Mouse (Mus musculus) midbrain, embryonic 15.5 days (tissue): ENCODE results near the gene Zfp128. TPM values are rescaled to one million over a fixed set of nuclear protein-coding genes. Genes with fewer than 3 reads are reported as not detected.
"Not testable (repeated sequence)": the region's sequence is repeated elsewhere in the genome, so short reads cannot be mapped to it uniquely, and the experiment has no call there.

Experiments
- ATAC-seq: fragments of 200-750 bp; cut with Nextera tagmentation; replicated peaks from 2 replicates; pipeline ENCODE4 v1.8.0; 2017; ENCODE audit warnings: moderate TSS enrichment
- H3K27ac ChIP-seq: fragments of 300-500 bp; sonication (generic); 2 replicates; pipeline ENCODE4 v1.5.1; 2015; ENCODE audit warnings: mild to moderate bottlenecking, inconsistent platforms
- H3K27me3 ChIP-seq: fragments of 300-500 bp; sonication (generic); replicated peaks from 2 replicates; pipeline ENCODE4 v1.6.1; 2015; ENCODE audit warnings: inconsistent platforms
- H3K36me3 ChIP-seq: fragments of 300-500 bp; sonication (generic); replicated peaks from 2 replicates; pipeline ENCODE4 v1.6.1; 2015; ENCODE audit warnings: inconsistent platforms
- H3K4me1 ChIP-seq: fragments of 300-500 bp; sonication (generic); 2 replicates; pipeline ENCODE4 v1.6.1; 2015; ENCODE audit warnings: inconsistent platforms
- H3K4me2 ChIP-seq: fragments of 300-500 bp; sonication (generic); 2 replicates; pipeline ENCODE4 v1.6.1; 2015; ENCODE audit warnings: inconsistent platforms, mild to moderate bottlenecking, moderate library complexity
- H3K4me3 ChIP-seq: fragments of 300-500 bp; sonication (generic); 2 replicates; pipeline ENCODE4 v1.5.1; 2015; ENCODE audit warnings: mild to moderate bottlenecking, inconsistent platforms
- H3K9ac ChIP-seq: fragments of 300-500 bp; sonication (generic); 2 replicates; pipeline ENCODE4 v1.6.1; 2015; ENCODE audit warnings: mild to moderate bottlenecking, inconsistent platforms
- H3K9me3 ChIP-seq: fragments of 300-500 bp; sonication (generic); 2 replicates; pipeline ENCODE4 v1.6.1; 2016; ENCODE audit warnings: inconsistent platforms
- WGBS: fragments of 180-500 bp; shearing (Covaris S2); methylation state at CpG from one replicate; pipeline ENCODE4 v1.1.7; 2015; ENCODE audit warnings: mixed read lengths; 5-methylcytosine and 5-hydroxymethylcytosine counted together
- polyA plus RNA-seq: library from polyadenylated mRNA; unstranded; fragments of >200 nt; fragmentation: Nextera tagmentation; extraction: Ambion mirVana; gene quantifications from 2 replicates; pipeline ENCODE4 v1.2.1, GENCODE M21; 2015

The Zfp128 gene
- polyA plus RNA-seq, 1 experiment from 2014 or later: 8.6 TPM

GRCm38 (mm10) chr7:12897655-12898410 is 16.9 kb downstream of the Zfp128 start, which contains the start of gene Zscan22:
TSS of gene Zscan22 (plus strand) at chr7:12897815.
- peaks cover 14% of the 10 kb centered on the region for H3K4me1 ChIP-seq
- H3K4me3 ChIP-seq: peak within 1 kb of the TSS; percentile 53
- H3K27ac ChIP-seq: peak within 1 kb of the TSS; percentile 36; the same call in 1 of the 2 replicates
- peak within 1 kb of the TSS; percentile 43 for H3K4me2 ChIP-seq
- peak; percentile 98 for ATAC-seq
- no peaks in the 10 kb centered on the region for H3K27me3 ChIP-seq
- peak within 1 kb of the TSS; percentile 50 for H3K9ac ChIP-seq
- no peaks in the 10 kb centered on the region for H3K9me3 ChIP-seq
- H3K36me3 ChIP-seq: 0 out of 2 replicates have a peak, but pooled peaks cover 3% of the 10 kb centered on the region
- 7% methylated on average over 36 of the region's 36 CpGs for WGBS

- H3K36me3 ChIP-seq: peaks cover 10% of the 10 kb centered on the region
Observed at GRCm38 (mm10) chr7:12901517-12901916, 20.5 kb downstream of the Zfp128 start.

GRCm38 (mm10) chr7:12903623-12904022 is 22.6 kb downstream of the Zfp128 start:
- no peak for ATAC-seq
- H3K9ac ChIP-seq: no peak overlapping the region
- H3K4me1 ChIP-seq: peaks cover 9% of the 10 kb centered on the region
- WGBS: 64% methylated on average over 10 of the region's 10 CpGs
- no peak overlapping the region for H3K4me2 ChIP-seq
- no peak overlapping the region for H3K27ac ChIP-seq
- peaks cover 27% of the 10 kb centered on the region for H3K36me3 ChIP-seq
- no peak overlapping the region for H3K4me3 ChIP-seq
- no peaks in the 10 kb centered on the region for H3K27me3 ChIP-seq
- no peaks in the 10 kb centered on the region for H3K9me3 ChIP-seq

More at GRCm38 (mm10) chr7:12901517-12901916, 20.5 kb downstream of the Zfp128 start:
- WGBS: 94% methylated on average over 5 of the region's 5 CpGs
- H3K27ac ChIP-seq: no peak overlapping the region
- no peak overlapping the region for H3K4me3 ChIP-seq
- H3K4me2 ChIP-seq: no peak overlapping the region
- H3K4me1 ChIP-seq: peaks cover 14% of the 10 kb centered on the region
- no peaks in the 10 kb centered on the region for H3K9me3 ChIP-seq
- no peak for ATAC-seq
- H3K9ac ChIP-seq: no peak overlapping the region
- H3K27me3 ChIP-seq: no peaks in the 10 kb centered on the region

- no peak overlapping the region for H3K4me3 ChIP-seq
- H3K4me1 ChIP-seq: peaks cover 5% of the 10 kb centered on the region; the same call in 1 of the 2 replicates
- no peak for ATAC-seq
- no peaks in the 10 kb centered on the region for H3K9me3 ChIP-seq
- H3K27ac ChIP-seq: no peak overlapping the region
- no peak overlapping the region for H3K4me2 ChIP-seq
- peaks cover 31% of the 10 kb centered on the region for H3K36me3 ChIP-seq
- H3K9ac ChIP-seq: no peak overlapping the region
- no peaks in the 10 kb centered on the region for H3K27me3 ChIP-seq
- 93% methylated on average over 1 of the region's 1 CpGs for WGBS
Observed at GRCm38 (mm10) chr7:12905146-12905545, 24.2 kb downstream of the Zfp128 start.

GRCm38 (mm10) chr7:12909498-12909962 is 28.6 kb downstream of the Zfp128 start:
- no peak overlapping the region for H3K9ac ChIP-seq
- H3K4me3 ChIP-seq: peak overlapping the region; percentile 46
- peak overlapping the region; percentile 48 for H3K4me2 ChIP-seq
- no peaks in the 10 kb centered on the region for H3K27me3 ChIP-seq
- H3K9me3 ChIP-seq: no peaks in the 10 kb centered on the region
- 38% methylated on average over 7 of the region's 7 CpGs for WGBS
- H3K4me1 ChIP-seq: peaks cover 5% of the 10 kb centered on the region; the same call in 1 of the 2 replicates
- H3K36me3 ChIP-seq: peaks cover 31% of the 10 kb centered on the region
- peak; percentile 48 for ATAC-seq
- peak overlapping the region; percentile 87 for H3K27ac ChIP-seq

GRCm38 (mm10) chr7:12910181-12910668 is 29.2 kb downstream of the Zfp128 start:
- Histone ChIP-seq H3K27ac (peak overlapping the region; percentile 87), H3K9me3 (no peaks in the 10 kb centered on the region), H3K9ac (peak overlapping the region; percentile 55), H3K4me1 (peaks cover 5% of the 10 kb centered on the region; the same call in 1 of the 2 replicates), H3K27me3 (no peaks in the 10 kb centered on the region), H3K4me3 (peak overlapping the region; percentile 46), H3K4me2 (peak overlapping the region; percentile 48), H3K36me3 (peaks cover 31% of the 10 kb centered on the region)
- peak; percentile 89 for ATAC-seq
- 9% methylated on average over 19 of the region's 19 CpGs for WGBS

- Histone ChIP-seq H3K27me3 (no peaks in the 10 kb centered on the region), H3K9me3 (no peaks in the 10 kb centered on the region), H3K27ac (no peak overlapping the region), H3K4me2 (no peak overlapping the region), H3K9ac (no peak overlapping the region), H3K4me1 (peaks cover 5% of the 10 kb centered on the region; the same call in 1 of the 2 replicates), H3K36me3 (0 out of 2 replicates have a peak, but pooled peaks cover 4% of the 10 kb centered on the region), H3K4me3 (no peak overlapping the region)
- ATAC-seq: no peak
Observed at GRCm38 (mm10) chr7:12913556-12913955, 32.6 kb downstream of the Zfp128 start.

GRCm38 (mm10) chr7:12920495-12920894 is 39.5 kb downstream of the Zfp128 start:
- ATAC-seq, H3K9ac ChIP-seq, H3K27ac ChIP-seq, H3K4me2 ChIP-seq, H3K27me3 ChIP-seq, H3K9me3 ChIP-seq, H3K4me3 ChIP-seq: not testable (repeated sequence)
- Histone ChIP-seq H3K36me3 (peaks cover 22% of the 10 kb centered on the region), H3K4me1 (peaks cover 17% of the 10 kb centered on the region)
- WGBS: 90% methylated on average over 7 of the region's 8 CpGs

- Histone ChIP-seq H3K4me3 (peak overlapping the region; percentile 79), H3K27ac (peak overlapping the region; percentile 92), H3K4me1 (peaks cover 17% of the 10 kb centered on the region), H3K9me3 (no peaks in the 10 kb centered on the region), H3K9ac (peak overlapping the region; percentile 80), H3K4me2 (peak overlapping the region; percentile 89), H3K36me3 (peaks cover 30% of the 10 kb centered on the region), H3K27me3 (peaks cover 9% of the 10 kb centered on the region)
- ATAC-seq: no peak; the same call in 1 of the 2 replicates
- WGBS: 0% methylated on average over 3 of the region's 3 CpGs
Observed at GRCm38 (mm10) chr7:12921318-12921704, 40.3 kb downstream of the Zfp128 start.

GRCm38 (mm10) chr7:12921705-12922465 is 40.9 kb downstream of the Zfp128 start, which contains the start of gene Rps5:
TSS of gene Rps5 (plus strand) at chr7:12922290.
- Histone ChIP-seq H3K9me3 (no peaks in the 10 kb centered on the region), H3K4me1 (peaks cover 17% of the 10 kb centered on the region), H3K36me3 (peaks cover 36% of the 10 kb centered on the region), H3K27ac (peak within 1 kb of the TSS; percentile 92), H3K27me3 (peaks cover 9% of the 10 kb centered on the region), H3K4me3 (peak within 1 kb of the TSS; percentile 79), H3K9ac (peak within 1 kb of the TSS; percentile 80), H3K4me2 (peak within 1 kb of the TSS; percentile 94)
- peak; percentile 98 for ATAC-seq
- WGBS: under 1% methylated on average over 55 of the region's 55 CpGs

GRCm38 (mm10) chr7:12922729-12923128 is 41.8 kb downstream of the Zfp128 start:
- H3K4me3 ChIP-seq: peak overlapping the region; percentile 79
- H3K4me2 ChIP-seq: peak overlapping the region; percentile 94
- H3K27ac ChIP-seq: peak overlapping the region; percentile 62; the same call in 1 of the 2 replicates
- 2% methylated on average over 8 of the region's 8 CpGs for WGBS
- no peak; the same call in 1 of the 2 replicates for ATAC-seq
- peaks cover 36% of the 10 kb centered on the region for H3K36me3 ChIP-seq
- H3K9me3 ChIP-seq: no peaks in the 10 kb centered on the region
- H3K4me1 ChIP-seq: peaks cover 17% of the 10 kb centered on the region
- H3K27me3 ChIP-seq: peaks cover 17% of the 10 kb centered on the region
- H3K9ac ChIP-seq: peak overlapping the region; percentile 73

- H3K36me3 ChIP-seq: peaks cover 36% of the 10 kb centered on the region
- H3K9me3 ChIP-seq: no peaks in the 10 kb centered on the region
- peaks cover 26% of the 10 kb centered on the region for H3K27me3 ChIP-seq
- no peak overlapping the region for H3K4me3 ChIP-seq
- H3K4me2 ChIP-seq: no peak overlapping the region
- ATAC-seq: no peak
- 86% methylated on average over 7 of the region's 7 CpGs for WGBS
- H3K27ac ChIP-seq: no peak overlapping the region
- no peak overlapping the region for H3K9ac ChIP-seq
- H3K4me1 ChIP-seq: peaks cover 17% of the 10 kb centered on the region
Observed at GRCm38 (mm10) chr7:12926316-12926715, 45.3 kb downstream of the Zfp128 start.
